In the genomic region with DNA sequence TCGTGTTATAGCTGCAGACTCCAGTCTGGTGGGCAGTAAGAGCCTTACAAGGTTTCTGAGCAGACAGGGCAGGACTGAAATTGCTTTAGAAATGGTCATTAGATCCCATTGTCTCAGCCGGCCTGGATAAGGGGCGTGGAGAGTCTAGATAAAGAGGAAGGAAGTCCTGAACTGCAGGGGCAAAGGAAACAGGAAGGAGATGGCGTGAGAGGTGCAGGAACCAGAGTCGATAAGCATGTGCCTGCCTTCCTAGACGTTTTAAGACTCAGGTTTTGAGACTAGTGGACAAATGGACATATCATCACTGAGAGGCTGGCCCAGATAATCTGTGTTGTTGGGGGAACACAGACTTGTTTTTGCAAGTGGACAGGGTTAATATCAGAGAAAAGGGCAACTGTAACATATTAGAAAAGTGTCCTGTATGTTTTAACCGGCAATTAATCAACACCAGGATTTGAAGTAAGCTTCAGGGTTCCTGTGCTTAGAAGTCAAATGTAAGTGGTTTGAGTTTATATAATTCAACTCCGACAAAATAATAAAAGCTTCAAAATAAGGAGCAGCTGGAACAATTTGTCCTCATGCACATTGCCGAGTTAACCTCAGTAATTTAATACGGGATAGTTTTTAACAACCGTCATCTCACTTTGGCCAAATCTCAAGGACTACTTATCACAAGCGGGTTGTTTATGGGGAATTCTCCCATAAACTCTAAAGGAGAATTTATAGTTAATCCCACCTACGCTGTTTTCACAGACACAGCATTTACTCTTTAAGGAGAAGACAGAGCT, we compare ENCODE assay signal across 8 mouse cellular contexts.
DNase-seq lines count a peak whose midpoint lies in the region; ATAC-seq and TF ChIP-seq lines count a peak whose summit lies in the region.

No protein-coding gene starts in this region.

- intact Hi-C loops in gastrocnemius, adult 2 months (cut with DNase I), result no loop called here
- intact Hi-C loops in heart, postnatal 36 days (cut with DNase I), result no loop called here

- H3K4me2 ChIP-seq in liver, embryonic 11.5 days, result peak overlapping the region; percentile 53

- no peak overlapping the region for H3K9ac ChIP-seq in liver, embryonic 11.5 days (ENCODE audit: low read depth, low read length)

- H3K27me3 ChIP-seq in liver, embryonic 11.5 days (replicated peaks; ENCODE audit: control insufficient read depth, insufficient read depth, low read length), result no peaks in the 10 kb centered on the region
- H3K27me3 ChIP-seq in cerebellum, adult 2 months (ENCODE audit: control insufficient read depth, insufficient read depth, low read length), result no peaks in the 10 kb centered on the region

- no peaks in the 10 kb centered on the region for H3K9me3 ChIP-seq in liver, embryonic 11.5 days (ENCODE audit: control insufficient read depth, low read length)

- TF ChIP-seq POLR2A in cerebellum, adult 2 months (IDR thresholded peaks at IDR 0.05; ENCODE audit: borderline replicate concordance, insufficient read depth, low read length), result no peak

- peaks cover 31% of the 10 kb centered on the region for H3K4me1 ChIP-seq in liver, embryonic 11.5 days (replicated peaks; ENCODE audit: control insufficient read depth, insufficient read depth, low read length)
- peaks cover 6% of the 10 kb centered on the region for H3K4me1 ChIP-seq in cerebellum, adult 2 months (ENCODE audit: control insufficient read depth, insufficient read depth, low read length)

- H3K27ac ChIP-seq in gastrocnemius, adult 2 months, result peak overlapping the region; percentile 53
- peak overlapping the region; percentile 69 for H3K27ac ChIP-seq in liver, embryonic 11.5 days (ENCODE audit: low read depth, low read length)
- no peak overlapping the region for H3K27ac ChIP-seq in cerebellum, adult 2 months (ENCODE audit: insufficient read depth, low read length)

- DNase-seq in gastrocnemius, adult 2 months, result no peak
- DNase-seq in gastrocnemius, postnatal 10 days, result no peak
- peak; percentile 22 to 27 for DNase-seq in heart, postnatal 36 days
- no peak for DNase-seq in liver, embryonic 11.5 days (ENCODE audit: low spot score)
- no peak for DNase-seq in MN1 (ENCODE audit: low spot score)
- DNase-seq in cerebellum, adult 2 months, result no peak
- DNase-seq in retina, postnatal 1 day, result no peak

- ATAC-seq in liver, embryonic 11.5 days (replicated peaks; ENCODE audit: low FRiP score), result peak; percentile 65; the same call in 1 of the 2 replicates
- ATAC-seq in neutrophil, adult 5-6 weeks (ENCODE audit: extremely low read depth, insufficient number of reproducible peaks, low FRiP score, poor library complexity, severe bottlenecking), result peak; percentile 66; the same call in 1 of the 2 replicates

- TF ChIP-seq CTCF in gastrocnemius, adult 2 months (IDR thresholded peaks at IDR 0.05), result no peak
- TF ChIP-seq CTCF in cerebellum, adult 2 months (IDR thresholded peaks at IDR 0.05; ENCODE audit: borderline replicate concordance, insufficient read depth, low read depth, low read length), result no peak

- WGBS in liver, embryonic 11.5 days, result 38% methylated on average over 13 of the region's 13 CpGs
- WGBS in cerebellum, adult 2 months, result 76% methylated on average over 13 of the region's 13 CpGs

- H3K4me3 ChIP-seq in gastrocnemius, adult 2 months, result peak overlapping the region; percentile 35
- H3K4me3 ChIP-seq in liver, embryonic 11.5 days (ENCODE audit: low read depth, low read length), result no peak overlapping the region
- H3K4me3 ChIP-seq in cerebellum, adult 2 months (replicated peaks; ENCODE audit: insufficient read depth, low read depth, low read length), result no peak overlapping the region

- H3K36me3 ChIP-seq in liver, embryonic 11.5 days (ENCODE audit: control insufficient read depth, insufficient read depth, low read length), result no peaks in the 10 kb centered on the region

Comparison
In these comparisons a context has a peak if more than half of its experiments do, and no peak if none do; other contexts are left out.
1. DNase-seq: peak in heart, postnatal 36 days (2 of 2); none in gastrocnemius, adult 2 months (single experiment), gastrocnemius, postnatal 10 days (single experiment), liver, embryonic 11.5 days (single experiment), MN1 (single experiment), cerebellum, adult 2 months (0 of 2) and retina, postnatal 1 day (single experiment).